Mouse (Mus musculus): ENCODE measurements around the gene Chek1.

- TF ChIP-seq POLR2A (IDR thresholded peaks at IDR 0.05; ENCODE audit: control insufficient read depth, extremely low read depth, insufficient read depth, low read length, poor library complexity) (no peak), CTCF (IDR thresholded peaks at IDR 0.05; ENCODE audit: borderline replicate concordance, control insufficient read depth, extremely low read depth, insufficient read depth, low read length, poor library complexity) (no peak)
Measured at GRCm38 (mm10) chr9:36716624-36717023, 10.2 kb downstream of the Chek1 start.
